Mouse (Mus musculus) liver, embryonic 12.5 days (tissue): ENCODE data around the gene Wdr61. TPM values are rescaled to one million over a fixed set of nuclear protein-coding genes. Genes with fewer than 3 reads are reported as not detected.
A peak's percentile ranks its signal among the peaks of the same experiment; 100 is the strongest.

ENCODE experiments used
- ATAC-seq: fragments of 200-750 bp; cut with Nextera tagmentation; 2 replicates; pipeline ENCODE4 v1.8.0; 2017; ENCODE audit warnings: moderate number of reproducible peaks, mild to moderate bottlenecking, moderate library complexity
- H3K27ac ChIP-seq: fragments of 300-500 bp; sonication (generic); 2 replicates; pipeline ENCODE4 v1.5.1; 2016; ENCODE audit warnings: mild to moderate bottlenecking
- H3K27me3 ChIP-seq: fragments of 300-500 bp; sonication (generic); replicated peaks from 2 replicates; pipeline ENCODE4 v1.6.1; 2016; ENCODE audit warnings: mild to moderate bottlenecking, moderate library complexity
- H3K36me3 ChIP-seq: fragments of 300-500 bp; sonication (generic); 2 replicates; pipeline ENCODE4 v1.6.1; 2016; ENCODE audit warnings: mild to moderate bottlenecking, moderate library complexity
- H3K4me1 ChIP-seq: fragments of 300-500 bp; sonication (generic); 2 replicates; pipeline ENCODE4 v1.6.1; 2016
- H3K4me2 ChIP-seq: fragments of 300-500 bp; sonication (generic); 2 replicates; pipeline ENCODE4 v1.6.1; 2016; ENCODE audit warnings: mild to moderate bottlenecking, moderate library complexity
- H3K4me3 ChIP-seq: fragments of 300-500 bp; sonication (generic); 2 replicates; pipeline ENCODE4 v1.5.1; 2016; ENCODE audit warnings: mild to moderate bottlenecking, moderate library complexity
- H3K9ac ChIP-seq: fragments of 300-500 bp; sonication (generic); 2 replicates; pipeline ENCODE4 v1.6.1; 2016; ENCODE audit warnings: mild to moderate bottlenecking, moderate library complexity
- H3K9me3 ChIP-seq: fragments of 300-500 bp; sonication (generic); replicated peaks from 2 replicates; pipeline ENCODE4 v1.6.1; 2016; ENCODE audit warnings: mild to moderate bottlenecking, moderate library complexity
- WGBS: fragments of 180-500 bp; shearing (Covaris S2); methylation state at CpG from one replicate; pipeline ENCODE4 v1.1.7; 2016; ENCODE audit not compliant: insufficient replicate concordance; 5-methylcytosine and 5-hydroxymethylcytosine counted together
- polyA plus RNA-seq: library from polyadenylated mRNA; unstranded; fragments of >200 nt; fragmentation: Nextera tagmentation; extraction: Ambion mirVana; gene quantifications from 2 replicates; pipeline ENCODE4 v1.2.1, GENCODE M21; 2016

Gene Wdr61
- polyA plus RNA-seq = 124 and 127 TPM in 2 replicates

DNA sequence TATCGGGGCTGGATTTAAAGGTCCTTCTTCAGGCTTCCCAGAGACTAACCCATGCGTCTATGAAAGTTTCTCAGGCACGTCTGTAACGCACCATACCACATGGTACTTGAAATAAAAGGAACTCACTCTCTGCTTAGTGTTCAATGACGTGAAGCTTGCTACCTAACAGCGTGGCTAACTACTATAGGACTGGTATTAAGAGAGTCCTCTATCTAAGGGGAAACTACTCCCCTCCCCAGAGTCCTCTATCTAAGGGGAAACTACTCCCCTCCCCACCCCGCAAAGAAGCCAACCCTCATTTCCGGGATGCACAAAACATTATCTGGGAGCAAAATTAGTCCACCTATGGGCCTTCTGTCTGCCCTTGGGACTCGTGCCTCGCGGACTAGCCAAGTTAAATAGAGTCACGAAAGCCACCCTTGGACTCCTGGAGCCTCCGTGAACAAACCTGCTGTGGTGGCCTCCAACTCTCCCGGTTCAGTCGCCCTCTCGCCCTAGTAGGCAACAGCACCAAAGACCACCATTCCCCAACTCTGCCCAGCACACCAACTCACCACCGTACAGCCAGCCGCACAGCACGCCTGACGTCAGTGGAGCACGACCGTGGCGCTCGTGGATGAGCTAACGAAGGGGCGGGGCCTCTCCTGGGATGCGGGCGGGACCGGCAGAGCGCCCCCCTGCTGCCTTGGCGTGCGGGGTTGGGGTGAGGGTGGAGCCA is at the start of gene Wdr61:
Gene Wdr61 (minus strand): TSS at position 599 of the 718 bp plus-strand sequence.
- H3K4me3 ChIP-seq = peak within 1 kb of the TSS; percentile 87
- WGBS = 1% methylated on average over 32 of the region's 32 CpGs
- H3K4me1 ChIP-seq = peaks cover 33% of the 10 kb centered on the region
- H3K4me2 ChIP-seq = peak within 1 kb of the TSS; percentile 79
- H3K36me3 ChIP-seq = peaks cover 21% of the 10 kb centered on the region
- H3K27ac ChIP-seq = peak within 1 kb of the TSS; percentile 80
- H3K9me3 ChIP-seq = no peaks in the 10 kb centered on the region
- ATAC-seq = peak; percentile 98
- peaks cover under 1% of the 10 kb centered on the region; the same call in 1 of the 2 replicates for H3K27me3 ChIP-seq
- peak within 1 kb of the TSS; percentile 87 for H3K9ac ChIP-seq

DNA sequence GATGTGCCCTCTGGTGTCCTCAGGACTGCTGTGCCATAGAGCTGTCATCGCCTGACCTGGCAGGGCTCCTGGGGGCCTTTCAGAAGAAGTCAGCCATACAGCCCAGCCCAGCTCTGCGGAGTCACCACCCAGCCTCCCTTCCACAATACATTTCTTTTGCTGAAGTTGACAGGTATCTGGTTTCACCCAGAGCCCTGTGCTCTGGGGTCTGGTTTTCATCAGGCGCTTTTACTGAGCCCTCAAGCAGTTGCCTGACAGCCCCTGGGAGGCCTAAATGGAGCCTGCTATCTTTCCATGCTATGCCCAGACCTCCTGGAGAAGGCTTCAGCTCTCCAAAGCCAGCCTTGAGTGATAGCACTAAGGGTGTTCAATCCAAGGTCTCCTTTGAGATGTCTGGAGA is 49.7 kb upstream of the Wdr61 start:
- ATAC-seq = no peak
- Histone ChIP-seq H3K4me2 (no peak overlapping the region), H3K27me3 (no peaks in the 10 kb centered on the region), H3K9ac (no peak overlapping the region), H3K4me1 (no peaks in the 10 kb centered on the region), H3K27ac (no peak overlapping the region), H3K4me3 (no peak overlapping the region), H3K36me3 (no peaks in the 10 kb centered on the region), H3K9me3 (no peaks in the 10 kb centered on the region)
- WGBS = 58% methylated on average over 3 of the region's 3 CpGs

DNA sequence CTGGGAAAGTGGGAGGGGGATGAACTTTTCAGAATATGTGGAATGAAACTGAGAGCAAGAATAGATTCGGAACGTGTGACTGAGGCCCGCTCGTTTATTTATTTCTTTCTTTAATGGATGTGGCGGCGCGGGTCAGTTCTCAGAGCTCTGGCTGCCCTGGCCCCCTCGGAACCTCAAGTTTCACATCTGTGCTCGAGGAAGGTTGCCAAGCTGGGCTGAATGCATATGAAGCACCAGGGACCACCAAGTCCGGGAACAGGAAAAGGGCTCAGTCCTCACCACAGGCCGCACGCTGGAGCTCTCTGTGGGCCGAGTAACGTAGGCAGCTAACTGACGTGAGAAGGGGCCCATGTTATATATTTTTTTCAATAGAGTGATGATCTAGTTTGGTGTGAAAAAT is 48.2 kb upstream of the Wdr61 start:
- no peaks in the 10 kb centered on the region for H3K9me3 ChIP-seq
- no peaks in the 10 kb centered on the region for H3K4me1 ChIP-seq
- H3K4me3 ChIP-seq = no peak overlapping the region
- H3K36me3 ChIP-seq = no peaks in the 10 kb centered on the region
- no peak overlapping the region for H3K4me2 ChIP-seq
- 71% methylated on average over 15 of the region's 15 CpGs for WGBS
- H3K27ac ChIP-seq = no peak overlapping the region
- H3K27me3 ChIP-seq = no peaks in the 10 kb centered on the region
- H3K9ac ChIP-seq = no peak overlapping the region
- no peak for ATAC-seq

DNA sequence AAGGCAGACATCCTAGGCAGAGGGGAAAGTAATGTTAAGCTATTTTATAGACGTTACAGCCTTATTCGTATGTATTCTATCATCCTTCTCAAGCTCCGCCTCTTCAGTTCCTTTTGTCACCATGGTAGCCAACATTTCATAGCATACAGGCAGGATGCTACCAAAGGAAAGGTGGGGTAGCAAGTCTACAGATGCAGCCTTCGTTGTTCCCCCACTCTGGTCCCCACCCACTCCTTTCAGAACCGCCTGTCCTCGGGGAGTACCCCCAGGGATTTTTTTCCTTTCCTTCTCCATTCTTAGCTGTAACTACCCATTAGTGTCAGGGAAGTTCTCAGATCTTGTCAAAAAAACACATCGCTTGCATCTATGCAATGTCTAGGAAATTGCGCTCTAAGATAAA is 45.0 kb upstream of the Wdr61 start:
- Histone ChIP-seq H3K27me3 (0 out of 2 replicates have a peak, but pooled peaks cover 3% of the 10 kb centered on the region), H3K4me3 (no peak overlapping the region), H3K9ac (no peak overlapping the region), H3K27ac (no peak overlapping the region), H3K36me3 (no peaks in the 10 kb centered on the region), H3K4me1 (no peaks in the 10 kb centered on the region), H3K9me3 (no peaks in the 10 kb centered on the region), H3K4me2 (no peak overlapping the region)
- no peak for ATAC-seq
- 69% methylated on average over 8 of the region's 8 CpGs for WGBS

DNA sequence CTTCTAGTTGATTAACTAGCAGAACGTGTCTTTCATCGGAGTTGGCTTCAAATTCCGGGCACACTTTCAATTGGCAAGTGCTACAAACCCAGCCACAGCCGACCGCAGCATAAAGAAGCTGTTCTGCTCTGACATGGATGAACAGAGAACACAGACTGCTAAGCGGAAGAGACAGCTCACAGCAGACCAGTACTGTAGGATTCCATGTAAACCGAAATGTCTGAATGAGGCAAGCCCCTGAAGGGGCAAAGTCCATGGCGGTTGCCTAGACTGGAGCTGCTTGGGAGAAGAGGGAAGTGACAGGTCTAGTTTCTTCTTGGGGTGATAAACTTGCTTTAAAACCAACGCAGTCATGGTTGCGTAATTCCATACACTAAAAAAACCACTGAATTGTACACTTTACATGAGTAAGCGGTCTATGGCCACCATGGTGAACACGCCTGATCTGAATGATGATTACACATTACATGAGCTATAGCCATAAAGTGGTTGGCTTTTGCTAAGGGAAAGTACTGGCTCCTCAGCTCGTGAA is 42.2 kb upstream of the Wdr61 start:
- 64% methylated on average over 13 of the region's 13 CpGs for WGBS
- Histone ChIP-seq H3K4me3 (no peak overlapping the region), H3K27me3 (0 out of 2 replicates have a peak, but pooled peaks cover 3% of the 10 kb centered on the region), H3K36me3 (no peaks in the 10 kb centered on the region), H3K4me2 (no peak overlapping the region), H3K27ac (no peak overlapping the region), H3K9me3 (no peaks in the 10 kb centered on the region), H3K4me1 (no peaks in the 10 kb centered on the region), H3K9ac (no peak overlapping the region)
- ATAC-seq = no peak

DNA sequence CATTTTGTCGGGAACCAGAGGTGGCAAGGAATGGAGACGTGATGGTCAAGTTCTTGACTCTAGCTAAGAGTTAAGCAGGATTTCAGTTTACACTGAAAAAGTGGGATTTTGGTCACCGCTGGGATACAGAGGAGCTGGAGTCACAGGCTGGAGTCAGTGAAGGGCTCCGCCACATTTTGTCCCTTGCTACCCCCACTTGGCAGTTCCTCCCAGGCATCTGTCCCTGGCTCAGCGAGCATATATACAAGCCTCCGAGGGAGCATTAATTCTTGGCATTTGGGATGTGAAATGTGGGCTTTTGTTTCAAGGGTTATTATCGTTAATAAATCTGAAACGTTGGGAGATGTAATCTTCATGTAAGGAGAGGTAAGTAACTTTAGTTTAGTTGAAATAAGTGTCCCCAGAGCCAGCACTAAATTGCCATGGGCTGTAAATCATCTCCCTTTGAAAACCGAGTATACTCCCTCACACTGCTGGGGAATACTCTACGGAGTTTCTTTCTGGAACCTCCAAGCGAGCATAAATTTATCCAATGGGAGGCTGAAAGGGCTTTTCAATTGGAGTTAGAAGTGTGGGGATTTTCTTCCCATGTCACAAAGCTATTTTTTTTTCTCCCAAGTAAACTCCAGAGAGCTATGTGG is 35.9 kb upstream of the Wdr61 start:
- ATAC-seq = no peak
- 58% methylated on average over 11 of the region's 11 CpGs for WGBS
- Histone ChIP-seq H3K4me3 (no peak overlapping the region), H3K9ac (no peak overlapping the region), H3K4me2 (no peak overlapping the region), H3K4me1 (no peaks in the 10 kb centered on the region), H3K36me3 (no peaks in the 10 kb centered on the region), H3K27ac (no peak overlapping the region), H3K9me3 (no peaks in the 10 kb centered on the region), H3K27me3 (peaks cover 51% of the 10 kb centered on the region)

DNA sequence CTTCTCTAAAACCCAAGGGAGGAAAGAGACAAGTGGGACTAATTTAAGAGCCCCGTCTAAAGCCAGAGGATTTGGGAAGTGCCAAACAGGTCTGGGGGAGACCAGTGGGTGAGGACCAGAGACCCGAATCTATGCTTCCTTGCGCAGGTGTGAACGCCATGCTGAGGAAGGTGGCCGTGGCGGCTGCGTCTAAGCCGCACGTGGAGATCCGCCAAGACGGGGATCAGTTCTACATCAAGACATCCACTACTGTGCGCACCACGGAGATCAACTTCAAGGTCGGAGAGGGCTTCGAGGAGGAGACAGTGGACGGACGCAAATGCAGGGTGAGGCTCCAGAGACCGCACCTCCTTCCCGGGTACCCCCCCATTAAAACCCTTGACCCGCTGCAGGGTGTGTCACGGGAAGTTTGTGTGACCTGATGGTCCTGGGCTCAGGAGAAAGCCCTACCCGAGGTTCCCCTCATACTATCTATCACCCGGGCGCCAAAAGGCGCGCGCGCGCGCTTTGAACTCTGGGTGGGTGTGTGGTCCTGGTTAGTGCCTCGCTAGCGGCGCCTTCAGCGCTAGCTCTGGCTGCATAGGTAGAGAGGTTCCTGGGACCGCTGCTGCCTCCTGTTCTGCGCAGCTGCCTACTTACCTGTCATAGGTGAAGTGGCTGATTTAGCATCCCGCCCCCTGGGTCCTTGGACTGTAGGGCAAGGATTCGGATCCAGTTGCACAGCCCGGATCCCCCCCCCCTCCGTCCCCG is 31.2 kb upstream of the Wdr61 start:
- Histone ChIP-seq H3K4me3 (peak overlapping the region; percentile 29; the same call in 1 of the 2 replicates), H3K9ac (no peak overlapping the region), H3K36me3 (no peaks in the 10 kb centered on the region), H3K4me2 (peak overlapping the region; percentile 54), H3K9me3 (no peaks in the 10 kb centered on the region), H3K27me3 (peaks cover 85% of the 10 kb centered on the region), H3K27ac (no peak overlapping the region), H3K4me1 (no peaks in the 10 kb centered on the region)
- no peak for ATAC-seq
- 2% methylated on average over 41 of the region's 41 CpGs for WGBS

DNA sequence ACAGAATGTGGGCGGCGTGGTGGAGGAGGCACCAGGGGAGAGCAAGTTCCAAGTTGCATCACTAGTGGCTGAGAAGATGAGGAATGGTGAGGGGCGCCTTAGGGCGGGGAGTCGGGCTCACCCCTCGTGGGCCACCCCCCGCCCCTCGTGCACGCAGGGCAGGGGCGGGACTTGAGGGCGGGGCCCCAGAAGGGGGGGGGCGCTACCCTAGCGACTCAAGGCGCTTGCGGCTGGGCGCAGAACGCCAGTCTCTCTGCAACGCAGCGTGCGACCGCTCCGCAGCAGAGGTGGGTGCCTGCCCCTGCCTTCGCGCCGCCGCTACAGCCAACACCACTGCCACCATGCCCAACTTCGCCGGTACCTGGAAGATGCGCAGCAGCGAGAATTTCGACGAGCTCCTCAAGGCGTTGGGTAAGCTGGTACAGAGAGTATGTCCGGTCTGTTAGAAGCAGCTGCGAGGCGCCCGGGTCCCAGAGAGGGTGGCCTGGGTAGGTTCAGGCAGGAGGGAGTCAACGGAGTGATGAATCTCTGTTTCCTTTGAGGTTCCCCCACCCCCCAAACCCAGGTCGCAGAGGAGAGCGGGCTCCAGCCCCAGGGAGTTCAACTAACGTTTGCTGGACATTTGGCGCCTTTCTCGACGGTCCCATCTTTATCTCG is 30.4 kb upstream of the Wdr61 start, which contains the start of gene Crabp1:
Gene Crabp1 (plus strand): TSS at position 188 of the 657 bp plus-strand sequence.
- no peak; the same call in 1 of the 2 replicates for ATAC-seq
- H3K9ac ChIP-seq = no peak within 1 kb of the TSS
- H3K4me3 ChIP-seq = peak within 1 kb of the TSS; percentile 29
- no peaks in the 10 kb centered on the region for H3K9me3 ChIP-seq
- peaks cover 77% of the 10 kb centered on the region for H3K27me3 ChIP-seq
- H3K27ac ChIP-seq = no peak within 1 kb of the TSS
- no peaks in the 10 kb centered on the region for H3K36me3 ChIP-seq
- no peaks in the 10 kb centered on the region for H3K4me1 ChIP-seq
- 2% methylated on average over 43 of the region's 45 CpGs for WGBS
- H3K4me2 ChIP-seq = peak within 1 kb of the TSS; percentile 54

DNA sequence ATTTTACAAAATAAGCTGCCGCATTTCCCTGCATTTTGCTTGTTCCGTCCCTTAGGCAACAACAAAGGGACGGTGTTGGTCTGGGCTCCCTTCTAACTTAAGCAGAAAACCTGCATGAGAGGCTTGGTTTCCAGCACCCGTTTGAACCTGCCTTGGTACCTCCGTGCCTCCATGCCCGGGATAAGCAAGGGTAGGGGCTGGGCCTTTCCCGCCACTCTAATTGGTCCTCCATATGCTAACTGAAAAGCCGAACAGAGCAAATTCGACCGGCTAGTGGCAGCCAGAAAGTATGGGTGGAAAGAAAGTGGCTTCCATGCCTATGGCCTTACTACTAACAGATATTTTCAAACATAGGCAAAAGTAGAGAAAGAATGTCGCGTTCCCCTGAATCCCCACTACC is 29.8 kb upstream of the Wdr61 start:
- H3K9me3 ChIP-seq = no peaks in the 10 kb centered on the region
- WGBS = 17% methylated on average over 12 of the region's 12 CpGs
- H3K36me3 ChIP-seq = no peaks in the 10 kb centered on the region
- ATAC-seq = no peak
- peak overlapping the region; percentile 54 for H3K4me2 ChIP-seq
- H3K4me1 ChIP-seq = no peaks in the 10 kb centered on the region
- H3K9ac ChIP-seq = no peak overlapping the region
- H3K27ac ChIP-seq = no peak overlapping the region
- no peak overlapping the region for H3K4me3 ChIP-seq
- H3K27me3 ChIP-seq = peaks cover 74% of the 10 kb centered on the region

DNA sequence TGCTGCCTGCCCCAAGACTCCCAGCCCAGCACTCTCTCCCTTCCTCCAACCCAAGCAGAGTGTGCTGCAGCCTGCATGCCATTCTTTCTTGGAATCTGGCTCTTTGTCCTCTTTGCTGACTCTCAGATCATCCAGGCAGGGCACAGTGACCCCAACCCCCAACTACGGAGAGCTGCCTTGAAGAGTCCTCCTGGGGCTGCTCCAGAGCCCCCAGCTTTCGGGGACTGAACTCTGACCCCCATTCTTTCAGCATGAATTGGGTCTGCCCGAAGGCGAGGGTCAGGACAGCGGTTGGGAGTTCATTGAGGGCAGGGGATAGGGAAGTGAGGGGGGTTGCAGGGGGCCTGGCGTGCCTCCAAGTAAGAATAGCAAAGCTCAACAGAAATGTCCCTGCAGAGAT is 25.3 kb upstream of the Wdr61 start:
- no peak overlapping the region for H3K27ac ChIP-seq
- 38% methylated on average over 6 of the region's 6 CpGs for WGBS
- ATAC-seq = no peak
- no peak overlapping the region for H3K4me3 ChIP-seq
- peaks cover 40% of the 10 kb centered on the region for H3K27me3 ChIP-seq
- H3K9ac ChIP-seq = no peak overlapping the region
- H3K4me2 ChIP-seq = no peak overlapping the region
- H3K9me3 ChIP-seq = no peaks in the 10 kb centered on the region
- H3K36me3 ChIP-seq = no peaks in the 10 kb centered on the region
- H3K4me1 ChIP-seq = no peaks in the 10 kb centered on the region

DNA sequence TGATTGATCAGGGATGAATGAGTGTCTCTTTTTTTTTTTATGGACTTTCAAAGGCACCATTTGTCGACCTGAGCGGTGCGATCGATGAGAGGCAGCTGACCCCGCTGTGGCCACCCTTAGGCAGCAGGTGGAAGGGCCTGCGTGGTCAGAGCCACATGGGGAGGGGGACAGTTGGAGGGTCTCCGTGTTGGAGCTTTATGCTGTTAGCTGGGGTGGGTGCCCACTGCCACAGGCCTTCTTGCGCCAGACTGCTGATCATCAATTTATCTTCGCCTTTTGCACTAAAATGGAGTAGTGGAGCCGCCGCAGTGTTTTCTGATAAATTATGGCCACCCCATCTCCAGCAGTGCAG is 18.6 kb upstream of the Wdr61 start:
- Histone ChIP-seq H3K27ac (no peak overlapping the region), H3K27me3 (peaks cover 22% of the 10 kb centered on the region), H3K36me3 (no peaks in the 10 kb centered on the region), H3K9ac (no peak overlapping the region), H3K4me1 (0 out of 2 replicates have a peak, but pooled peaks cover 5% of the 10 kb centered on the region), H3K4me3 (no peak overlapping the region), H3K4me2 (no peak overlapping the region), H3K9me3 (no peaks in the 10 kb centered on the region)
- WGBS = 72% methylated on average over 11 of the region's 11 CpGs
- no peak for ATAC-seq
